8 mouse cellular contexts compared by ENCODE assay signal in genomic region chr7:112023150-112023600, GRCm38 (mm10). TPM values are rescaled to one million over a fixed set of nuclear protein-coding genes. Genes with fewer than 3 reads are reported as not detected.
DNase-seq lines count a peak whose midpoint lies in the region; ATAC-seq lines count a peak whose summit lies in the region.

Usp47 (plus strand) TSS chr7:112023504.

- no peaks in the 10 kb centered on the region for H3K27me3 ChIP-seq in embryonic facial prominence, embryonic 11.5 days (ENCODE audit: control insufficient read depth, insufficient read depth, low read length)
- H3K27me3 ChIP-seq in limb, embryonic 10.5 days (ENCODE audit: low read depth, poor library complexity, severe bottlenecking) = no peaks in the 10 kb centered on the region
- H3K27me3 ChIP-seq in midbrain, embryonic 12.5 days = no peaks in the 10 kb centered on the region; the same call in 1 of the 2 replicates

- ATAC-seq in embryonic facial prominence, embryonic 11.5 days (replicated peaks; ENCODE audit: insufficient number of reproducible peaks, low FRiP score, low TSS enrichment, low read depth) = peak; percentile 93
- ATAC-seq in midbrain, embryonic 12.5 days (ENCODE audit: low FRiP score, low read depth) = peak; percentile 97

- peak within 1 kb of the TSS; percentile 65 for H3K4me2 ChIP-seq in embryonic facial prominence, embryonic 11.5 days (ENCODE audit: low read depth, low read length)
- peak within 1 kb of the TSS; percentile 83 for H3K4me2 ChIP-seq in midbrain, embryonic 12.5 days (replicated peaks)

- peak; percentile 81 for DNase-seq in 3134 (ENCODE audit: extremely low read depth, insufficient read length, low spot score)
- DNase-seq in adrenal gland, postnatal 25 days = peak; percentile 86
- DNase-seq in embryonic facial prominence, embryonic 11.5 days (ENCODE audit: low spot score) = peak; percentile 86
- DNase-seq in heart, adult 11 months = peak; percentile 98
- peak; percentile 88 for DNase-seq in kidney, adult 18-20 months
- DNase-seq in limb, embryonic 10.5 days (ENCODE audit: low spot score) = peak; percentile 92
- peak; percentile 73 for DNase-seq in skeletal muscle tissue, adult 2 months (ENCODE audit: low read depth, low spot score)

- H3K27ac ChIP-seq in embryonic facial prominence, embryonic 11.5 days (replicated peaks; ENCODE audit: low read depth, low read length) = peak within 1 kb of the TSS; percentile 94
- H3K27ac ChIP-seq in limb, embryonic 10.5 days = peak within 1 kb of the TSS; percentile 99
- H3K27ac ChIP-seq in midbrain, embryonic 12.5 days (replicated peaks) = peak within 1 kb of the TSS; percentile 98

- WGBS in embryonic facial prominence, embryonic 11.5 days = under 1% methylated on average over 43 of the region's 54 CpGs
- WGBS in limb, embryonic 10.5 days = under 1% methylated on average over 54 of the region's 54 CpGs
- under 1% methylated on average over 48 of the region's 54 CpGs for WGBS in midbrain, embryonic 12.5 days

- no peaks in the 10 kb centered on the region for H3K36me3 ChIP-seq in embryonic facial prominence, embryonic 11.5 days (replicated peaks; ENCODE audit: control insufficient read depth, insufficient read depth, low read depth, low read length)
- peaks cover 6% of the 10 kb centered on the region for H3K36me3 ChIP-seq in limb, embryonic 10.5 days
- no peaks in the 10 kb centered on the region for H3K36me3 ChIP-seq in midbrain, embryonic 12.5 days

- peak within 1 kb of the TSS; percentile 87 for H3K4me3 ChIP-seq in embryonic facial prominence, embryonic 11.5 days (ENCODE audit: low read depth, low read length)
- H3K4me3 ChIP-seq in limb, embryonic 10.5 days = peak within 1 kb of the TSS; percentile 99
- H3K4me3 ChIP-seq in midbrain, embryonic 12.5 days = peak within 1 kb of the TSS; percentile 90

- H3K9ac ChIP-seq in embryonic facial prominence, embryonic 11.5 days (replicated peaks; ENCODE audit: low read length) = peak within 1 kb of the TSS; percentile 94
- H3K9ac ChIP-seq in midbrain, embryonic 12.5 days (replicated peaks) = peak within 1 kb of the TSS; percentile 98

- H3K4me1 ChIP-seq in embryonic facial prominence, embryonic 11.5 days (ENCODE audit: control insufficient read depth, insufficient read depth, low read length) = no peaks in the 10 kb centered on the region
- peaks cover 35% of the 10 kb centered on the region for H3K4me1 ChIP-seq in limb, embryonic 10.5 days
- H3K4me1 ChIP-seq in midbrain, embryonic 12.5 days = peaks cover 39% of the 10 kb centered on the region

- H3K9me3 ChIP-seq in embryonic facial prominence, embryonic 11.5 days (replicated peaks; ENCODE audit: control insufficient read depth, low read length) = no peaks in the 10 kb centered on the region
- H3K9me3 ChIP-seq in limb, embryonic 10.5 days (replicated peaks) = no peaks in the 10 kb centered on the region
- H3K9me3 ChIP-seq in midbrain, embryonic 12.5 days = no peaks in the 10 kb centered on the region

RNA-seq across cellular contexts. Expression of gene Usp47, which starts in this region (rescaled TPM):
- total RNA-seq in adrenal gland, postnatal 25 days (2021) = 73.4 and 75.9 TPM in 2 replicates
- 105 and 110 TPM in 2 replicates for polyA plus RNA-seq in embryonic facial prominence, embryonic 11.5 days (2014; fragmentation: Nextera tagmentation; extraction: Ambion mirVana)
- polyA plus RNA-seq in limb, embryonic 10.5 days (2016; fragmentation: Nextera tagmentation; extraction: Ambion mirVana) = 73.3 and 93.4 TPM in 2 replicates
- polyA plus RNA-seq in midbrain, embryonic 12.5 days (2016; fragmentation: Nextera tagmentation; extraction: Ambion mirVana) = 105 and 113 TPM in 2 replicates

Comparison
In these comparisons a context has a peak if more than half of its experiments do, and no peak if none do; other contexts are left out.
1. Peak in every context shown above with its lines: DNase-seq, ATAC-seq, H3K4me3 ChIP-seq and H3K27ac ChIP-seq.